Mouse (Mus musculus) hindbrain, embryonic 16.5 days (tissue): ENCODE results near the gene Wdr25. TPM values are rescaled to one million over a fixed set of nuclear protein-coding genes. Genes with fewer than 3 reads are reported as not detected.

Source experiments
- ATAC-seq: fragments of 200-750 bp; cut with Nextera tagmentation; 2 replicates; pipeline ENCODE4 v1.8.0; 2017; ENCODE audit warnings: moderate TSS enrichment, moderate library complexity
- H3K27ac ChIP-seq: fragments of 300-500 bp; sonication (generic); 2 replicates; pipeline ENCODE4 v1.5.1; 2014; ENCODE audit warnings: low read depth, mild to moderate bottlenecking, control low read depth, low read length, moderate library complexity
- H3K27me3 ChIP-seq: fragments of 300-500 bp; sonication (generic); replicated peaks from 2 replicates; pipeline ENCODE4 v1.6.1; 2014; ENCODE audit warnings: low read length; ENCODE audit not compliant: control insufficient read depth, insufficient read depth
- H3K36me3 ChIP-seq: fragments of 300-500 bp; sonication (generic); 2 replicates; pipeline ENCODE4 v1.6.1; 2014; ENCODE audit warnings: mild to moderate bottlenecking, low read length, moderate library complexity, mixed read lengths; ENCODE audit not compliant: control insufficient read depth, insufficient read depth
- H3K4me1 ChIP-seq: fragments of 300-500 bp; sonication (generic); 2 replicates; pipeline ENCODE4 v1.6.1; 2014; ENCODE audit warnings: low read depth, low read length; ENCODE audit not compliant: control insufficient read depth, insufficient read depth
- H3K4me2 ChIP-seq: fragments of 300-500 bp; sonication (generic); 2 replicates; pipeline ENCODE4 v1.6.1; 2014; ENCODE audit warnings: mild to moderate bottlenecking, low read length, control low read depth, moderate library complexity
- H3K4me3 ChIP-seq: fragments of 300-500 bp; sonication (generic); 2 replicates; pipeline ENCODE4 v1.5.1; 2014; ENCODE audit warnings: mild to moderate bottlenecking, low read length, control low read depth, moderate library complexity
- H3K9ac ChIP-seq: fragments of 300-500 bp; sonication (generic); 2 replicates; pipeline ENCODE4 v1.6.1; 2014; ENCODE audit warnings: low read depth, mild to moderate bottlenecking, control low read depth, low read length, moderate library complexity
- H3K9me3 ChIP-seq: fragments of 300-500 bp; sonication (generic); 2 replicates; pipeline ENCODE4 v1.6.1; 2014; ENCODE audit warnings: mild to moderate bottlenecking, low read length, moderate library complexity; ENCODE audit not compliant: control insufficient read depth
- WGBS: fragments of 180-500 bp; shearing (Covaris S2); extraction: QIAGEN DNeasy Blood & Tissue Kit; methylation state at CpG from one replicate; pipeline ENCODE4 v1.1.7; 2014; 5-methylcytosine and 5-hydroxymethylcytosine counted together
- polyA plus RNA-seq: library from polyadenylated mRNA; unstranded; fragments of >200 nt; fragmentation: Nextera tagmentation; extraction: Ambion mirVana; gene quantifications from 2 replicates; pipeline ENCODE4 v1.2.1, GENCODE M21; 2015

Wdr25 gene
- polyA plus RNA-seq, 1 experiment from 2014 or later = 5.0 TPM

- Histone ChIP-seq H3K9me3 (no peaks in the 10 kb centered on the region), H3K27ac (no peak overlapping the region), H3K27me3 (no peaks in the 10 kb centered on the region), H3K36me3 (peaks cover 8% of the 10 kb centered on the region), H3K4me2 (no peak overlapping the region), H3K9ac (no peak overlapping the region), H3K4me3 (no peak overlapping the region), H3K4me1 (no peaks in the 10 kb centered on the region)
- WGBS = 87% methylated on average over 7 of the region's 7 CpGs
- ATAC-seq = no peak
These were observed 35.7 kb upstream of the Wdr25 start for GRCm38 (mm10) chr12:108857589-108858184.

- no peak for ATAC-seq
- Histone ChIP-seq H3K4me2 (no peak overlapping the region), H3K9ac (no peak overlapping the region), H3K36me3 (peaks cover 16% of the 10 kb centered on the region), H3K4me1 (no peaks in the 10 kb centered on the region), H3K9me3 (no peaks in the 10 kb centered on the region), H3K4me3 (no peak overlapping the region), H3K27me3 (no peaks in the 10 kb centered on the region), H3K27ac (no peak overlapping the region)
- WGBS = 87% methylated on average over 5 of the region's 5 CpGs
These were observed 34.9 kb upstream of the Wdr25 start for GRCm38 (mm10) chr12:108858486-108858885.

GRCm38 (mm10) chr12:108865007-108865494 lies 28.4 kb upstream of the Wdr25 start:
- Histone ChIP-seq H3K4me3 (no peak overlapping the region), H3K9ac (no peak overlapping the region), H3K9me3 (no peaks in the 10 kb centered on the region), H3K4me2 (no peak overlapping the region), H3K4me1 (no peaks in the 10 kb centered on the region), H3K36me3 (peaks cover 52% of the 10 kb centered on the region), H3K27ac (no peak overlapping the region), H3K27me3 (no peaks in the 10 kb centered on the region)
- no peak for ATAC-seq
- 89% methylated on average over 6 of the region's 6 CpGs for WGBS

GRCm38 (mm10) chr12:108869575-108869974 lies 23.9 kb upstream of the Wdr25 start:
- H3K27me3 ChIP-seq = no peaks in the 10 kb centered on the region
- WGBS = 85% methylated on average over 2 of the region's 2 CpGs
- no peaks in the 10 kb centered on the region for H3K4me1 ChIP-seq
- H3K9ac ChIP-seq = no peak overlapping the region
- H3K36me3 ChIP-seq = peaks cover 45% of the 10 kb centered on the region
- no peaks in the 10 kb centered on the region for H3K9me3 ChIP-seq
- no peak overlapping the region for H3K27ac ChIP-seq
- H3K4me2 ChIP-seq = no peak overlapping the region
- ATAC-seq = no peak
- no peak overlapping the region for H3K4me3 ChIP-seq

DNA sequence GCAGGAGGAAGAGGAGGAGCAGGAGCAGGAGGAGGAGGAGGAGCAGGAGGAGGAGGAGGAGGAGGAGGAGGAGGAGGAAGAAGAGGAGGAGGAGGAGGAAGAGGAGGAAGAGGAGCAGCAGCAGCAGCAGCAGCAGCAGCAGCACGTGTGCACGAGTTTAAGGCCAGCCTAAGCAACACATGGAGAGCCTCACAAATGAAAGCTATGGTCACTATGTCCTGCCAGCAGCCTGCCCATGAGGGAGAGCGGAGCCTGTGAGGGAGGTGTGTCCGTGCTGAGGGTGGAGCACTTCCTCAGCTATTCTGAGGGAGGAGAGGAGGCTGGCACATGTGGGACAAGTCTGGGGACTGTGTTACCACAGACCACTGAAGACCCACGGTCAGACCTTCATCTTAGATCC lies 20.3 kb upstream of the Wdr25 start:
- H3K9ac ChIP-seq = no peak overlapping the region
- H3K27ac ChIP-seq = no peak overlapping the region
- H3K27me3 ChIP-seq = no peaks in the 10 kb centered on the region
- H3K4me3 ChIP-seq = no peak overlapping the region
- H3K4me2 ChIP-seq = no peak overlapping the region
- 93% methylated on average over 5 of the region's 5 CpGs for WGBS
- no peaks in the 10 kb centered on the region for H3K9me3 ChIP-seq
- H3K36me3 ChIP-seq = peaks cover 45% of the 10 kb centered on the region
- H3K4me1 ChIP-seq = no peaks in the 10 kb centered on the region
- ATAC-seq = no peak

DNA sequence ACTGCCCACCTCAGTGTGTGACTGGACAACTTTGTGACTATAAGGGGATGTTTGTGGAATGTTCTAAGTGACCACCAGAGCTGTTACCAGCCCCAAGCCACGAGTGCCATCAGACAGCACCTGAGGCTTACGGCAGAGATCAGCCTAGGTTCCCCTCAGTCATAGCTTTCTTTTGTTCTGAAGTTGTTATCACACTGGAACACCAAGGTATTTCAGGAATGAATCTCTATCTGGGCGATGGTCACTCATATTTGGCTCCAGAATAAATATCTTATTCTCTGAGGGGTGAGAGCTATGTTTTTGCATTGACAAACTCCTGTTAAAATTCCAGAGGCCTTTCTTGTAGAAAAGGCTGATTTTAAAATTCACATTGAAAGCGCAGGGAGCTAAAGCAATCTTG lies 14.3 kb upstream of the Wdr25 start:
- Histone ChIP-seq H3K36me3 (peaks cover 35% of the 10 kb centered on the region), H3K9me3 (no peaks in the 10 kb centered on the region), H3K9ac (no peak overlapping the region), H3K27me3 (no peaks in the 10 kb centered on the region), H3K4me1 (no peaks in the 10 kb centered on the region), H3K4me2 (no peak overlapping the region), H3K27ac (no peak overlapping the region), H3K4me3 (no peak overlapping the region)
- WGBS = 91% methylated on average over 4 of the region's 4 CpGs
- ATAC-seq = no peak

DNA sequence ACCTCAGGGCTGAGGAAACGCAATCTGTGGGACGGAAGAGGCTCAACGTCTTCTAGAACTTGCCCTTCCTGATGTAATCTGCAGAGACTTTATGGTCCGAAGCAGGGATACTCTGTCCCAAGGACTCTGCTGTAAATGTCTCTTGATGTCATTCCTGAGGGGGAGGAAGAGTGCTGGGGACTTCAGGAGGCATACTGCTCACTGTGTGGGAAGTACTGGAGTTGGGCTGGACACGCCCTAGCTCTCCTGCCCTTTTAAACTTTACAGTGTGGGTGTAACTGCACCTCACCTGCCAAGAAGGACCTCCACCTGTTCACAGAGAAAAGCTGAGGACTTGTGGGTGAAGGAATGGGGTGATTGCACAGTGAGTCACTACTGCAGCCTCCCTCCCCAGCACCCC lies 12.8 kb upstream of the Wdr25 start:
- Histone ChIP-seq H3K9me3 (no peaks in the 10 kb centered on the region), H3K4me2 (no peak overlapping the region), H3K36me3 (peaks cover 39% of the 10 kb centered on the region), H3K4me3 (no peak overlapping the region), H3K27ac (no peak overlapping the region), H3K9ac (no peak overlapping the region), H3K27me3 (no peaks in the 10 kb centered on the region), H3K4me1 (no peaks in the 10 kb centered on the region)
- no peak for ATAC-seq
- WGBS = 95% methylated on average over 5 of the region's 5 CpGs

DNA sequence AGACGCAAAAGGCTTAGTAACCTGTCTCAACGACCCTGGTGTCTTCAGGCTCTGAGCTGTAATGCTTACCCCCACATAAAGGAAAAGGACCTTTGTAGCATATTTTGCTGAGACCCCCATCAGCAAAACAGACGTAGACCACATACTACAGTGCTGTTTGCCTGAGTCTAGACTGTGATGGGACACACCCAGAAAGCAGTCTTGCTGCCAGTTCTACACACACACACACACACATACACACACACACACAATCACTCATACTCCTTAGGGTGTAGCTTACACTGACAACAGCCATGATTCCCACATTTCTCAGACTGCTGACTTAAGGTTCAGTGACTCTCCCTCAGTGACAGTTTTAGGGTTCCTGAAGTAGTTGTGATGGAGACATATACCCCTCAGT lies 12.2 kb upstream of the Wdr25 start:
- H3K27me3 ChIP-seq = no peaks in the 10 kb centered on the region
- H3K4me1 ChIP-seq = no peaks in the 10 kb centered on the region
- H3K4me2 ChIP-seq = no peak overlapping the region
- no peak for ATAC-seq
- H3K9ac ChIP-seq = no peak overlapping the region
- H3K9me3 ChIP-seq = no peaks in the 10 kb centered on the region
- H3K4me3 ChIP-seq = no peak overlapping the region
- 86% methylated on average over 3 of the region's 3 CpGs for WGBS
- peaks cover 39% of the 10 kb centered on the region for H3K36me3 ChIP-seq
- H3K27ac ChIP-seq = no peak overlapping the region

GRCm38 (mm10) chr12:108882776-108883175 lies 10.7 kb upstream of the Wdr25 start:
- Histone ChIP-seq H3K4me3 (no peak overlapping the region), H3K36me3 (peaks cover 54% of the 10 kb centered on the region), H3K9ac (no peak overlapping the region), H3K4me1 (no peaks in the 10 kb centered on the region), H3K27ac (no peak overlapping the region), H3K9me3 (no peaks in the 10 kb centered on the region), H3K4me2 (no peak overlapping the region), H3K27me3 (no peaks in the 10 kb centered on the region)
- ATAC-seq = no peak
- WGBS = 87% methylated on average over 8 of the region's 8 CpGs

GRCm38 (mm10) chr12:108885906-108886305 lies 7.5 kb upstream of the Wdr25 start:
- ATAC-seq = no peak
- Histone ChIP-seq H3K4me1 (no peaks in the 10 kb centered on the region), H3K27ac (no peak overlapping the region), H3K4me3 (no peak overlapping the region), H3K9me3 (no peaks in the 10 kb centered on the region), H3K4me2 (no peak overlapping the region), H3K9ac (no peak overlapping the region), H3K36me3 (peaks cover 46% of the 10 kb centered on the region), H3K27me3 (no peaks in the 10 kb centered on the region)
- 95% methylated on average over 1 of the region's 1 CpGs for WGBS
